Comparison of ENCODE assay signal across 27 mouse cellular contexts in the genomic region with DNA sequence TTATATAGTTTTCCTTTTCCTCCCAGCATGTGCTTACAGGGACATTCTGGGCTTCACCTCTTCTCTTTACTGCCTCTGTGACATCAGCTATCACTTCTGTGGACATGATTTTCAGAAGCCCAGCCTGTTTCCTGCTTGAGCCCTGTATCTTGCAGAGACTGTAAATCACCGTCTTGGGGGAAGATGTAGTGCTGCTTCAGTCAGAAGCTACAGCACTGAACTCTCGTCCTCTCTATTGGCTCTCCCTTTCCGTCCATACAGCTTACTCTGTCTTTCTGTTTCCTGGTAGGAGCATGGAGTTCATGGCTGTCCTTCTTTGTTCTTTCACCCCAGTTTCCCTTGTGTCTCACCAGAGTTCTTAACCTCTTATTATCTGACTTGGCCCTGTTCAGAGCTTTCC.
A peak's percentile ranks its signal among the peaks of the same experiment; 100 is the strongest.
DNase-seq lines count a peak whose midpoint lies in the region; ATAC-seq lines count a peak whose summit lies in the region.
"Had no signal": no experiment of that assay in that cellular context is flagged by ENCODE, and none has a peak within 500 bp of the region (broad histone marks: within the 10 kb centered on the region; RNA-seq: fewer than 3 reads in every experiment).

No protein-coding gene starts in this region.

- H3K27ac ChIP-seq in kidney, embryonic 16.5 days (ENCODE audit: low read length): 0 out of 2 replicates have a peak overlapping the region, but pooled peaks have one; percentile 1
- no peak overlapping the region for H3K27ac ChIP-seq in liver, embryonic 16.5 days (ENCODE audit: low read length)
- H3K27ac ChIP-seq in liver, embryonic 11.5 days (ENCODE audit: low read depth, low read length): no peak overlapping the region
- no peak overlapping the region for H3K27ac ChIP-seq in neural tube, embryonic 11.5 days (ENCODE audit: low read depth, low read length)
- H3K27ac ChIP-seq: embryonic facial prominence, embryonic 12.5 days; heart, embryonic 10.5 days; heart, embryonic 15.5 days; limb, embryonic 13.5 days; liver, embryonic 14.5 days; midbrain, embryonic 12.5 days; stomach, postnatal 0 days had no signal

- no peaks in the 10 kb centered on the region for H3K9me3 ChIP-seq in kidney, embryonic 16.5 days (ENCODE audit: low read length)
- no peaks in the 10 kb centered on the region for H3K9me3 ChIP-seq in liver, embryonic 16.5 days (replicated peaks; ENCODE audit: control insufficient read depth, low read length)
- H3K9me3 ChIP-seq in liver, embryonic 11.5 days (ENCODE audit: control insufficient read depth, low read length): no peaks in the 10 kb centered on the region
- no peaks in the 10 kb centered on the region for H3K9me3 ChIP-seq in neural tube, embryonic 11.5 days (ENCODE audit: control insufficient read depth, low read length)
- H3K9me3 ChIP-seq: embryonic facial prominence, embryonic 12.5 days; heart, embryonic 10.5 days; heart, embryonic 15.5 days; limb, embryonic 13.5 days; midbrain, embryonic 12.5 days had no signal

- no peaks in the 10 kb centered on the region for H3K27me3 ChIP-seq in kidney, embryonic 16.5 days (ENCODE audit: insufficient read depth, low read length)
- no peaks in the 10 kb centered on the region for H3K27me3 ChIP-seq in liver, embryonic 16.5 days (ENCODE audit: control insufficient read depth, insufficient read depth, low read depth, low read length)
- no peaks in the 10 kb centered on the region for H3K27me3 ChIP-seq in liver, embryonic 11.5 days (replicated peaks; ENCODE audit: control insufficient read depth, insufficient read depth, low read length)
- no peaks in the 10 kb centered on the region for H3K27me3 ChIP-seq in neural tube, embryonic 11.5 days (ENCODE audit: control insufficient read depth, insufficient read depth, low read length)
- H3K27me3 ChIP-seq: embryonic facial prominence, embryonic 12.5 days; heart, embryonic 15.5 days; limb, embryonic 13.5 days; midbrain, embryonic 12.5 days had no signal

- no peak overlapping the region for H3K4me2 ChIP-seq in kidney, embryonic 16.5 days (replicated peaks; ENCODE audit: low read depth, low read length)
- no peak overlapping the region for H3K4me2 ChIP-seq in liver, embryonic 16.5 days (ENCODE audit: low read depth, low read length)
- H3K4me2 ChIP-seq in liver, embryonic 11.5 days: no peak overlapping the region
- H3K4me2 ChIP-seq in neural tube, embryonic 11.5 days (ENCODE audit: low read depth): no peak overlapping the region
- H3K4me2 ChIP-seq: embryonic facial prominence, embryonic 12.5 days; heart, embryonic 15.5 days; limb, embryonic 13.5 days; lung, embryonic 14.5 days; midbrain, embryonic 12.5 days had no signal

- peak; percentile 61 for ATAC-seq in kidney, embryonic 16.5 days (ENCODE audit: low FRiP score, low TSS enrichment)
- ATAC-seq in liver, embryonic 16.5 days (ENCODE audit: low read depth): 0 out of 2 replicates have a peak, but pooled peaks have one; percentile 16
- ATAC-seq in liver, embryonic 11.5 days (replicated peaks; ENCODE audit: low FRiP score): no peak
- no peak for ATAC-seq in neural tube, embryonic 11.5 days (ENCODE audit: insufficient read depth, low FRiP score, low TSS enrichment)
- ATAC-seq: forebrain, embryonic 14.5 days; hindbrain, embryonic 16.5 days had no signal

- 41% methylated on average over 3 of the region's 3 CpGs for WGBS in kidney, embryonic 16.5 days
- 38% methylated on average over 3 of the region's 3 CpGs for WGBS in liver, embryonic 16.5 days (ENCODE audit: insufficient replicate concordance)
- 48% methylated on average over 3 of the region's 3 CpGs for WGBS in liver, embryonic 11.5 days
- 32% methylated on average over 3 of the region's 3 CpGs for WGBS in neural tube, embryonic 11.5 days

- no peak overlapping the region for H3K4me3 ChIP-seq in kidney, embryonic 16.5 days (ENCODE audit: low read length)
- H3K4me3 ChIP-seq in liver, embryonic 16.5 days (ENCODE audit: low read depth, low read length): no peak overlapping the region
- H3K4me3 ChIP-seq in liver, embryonic 11.5 days (ENCODE audit: low read depth, low read length): no peak overlapping the region
- H3K4me3 ChIP-seq in neural tube, embryonic 11.5 days (ENCODE audit: low read depth, low read length): no peak overlapping the region
- H3K4me3 ChIP-seq: embryonic facial prominence, embryonic 12.5 days; heart, embryonic 10.5 days; heart, embryonic 15.5 days; limb, embryonic 13.5 days; midbrain, embryonic 12.5 days had no signal

- no peak overlapping the region for H3K9ac ChIP-seq in kidney, embryonic 16.5 days (replicated peaks; ENCODE audit: low read length)
- no peak overlapping the region for H3K9ac ChIP-seq in liver, embryonic 16.5 days (ENCODE audit: low read depth, low read length)
- H3K9ac ChIP-seq in liver, embryonic 11.5 days (ENCODE audit: low read depth, low read length): no peak overlapping the region
- H3K9ac ChIP-seq in neural tube, embryonic 11.5 days (ENCODE audit: low read length): no peak overlapping the region
- H3K9ac ChIP-seq: embryonic facial prominence, embryonic 12.5 days; heart, embryonic 15.5 days; limb, embryonic 13.5 days; liver, embryonic 14.5 days; lung, embryonic 14.5 days; midbrain, embryonic 12.5 days had no signal

- peak; percentile 6 for DNase-seq in adrenal gland, postnatal 10 days
- no peak for DNase-seq in adrenal gland, adult 18-20 months (ENCODE audit: low spot score in 2 of 2)
- DNase-seq in kidney, adult 9 months: no peak
- DNase-seq in liver, embryonic 11.5 days (ENCODE audit: low spot score): no peak
- peak; percentile 19 for DNase-seq in neural tube, embryonic 11.5 days (ENCODE audit: low spot score)
- DNase-seq: cerebellum, adult 8-10 months; cerebellum, postnatal 25 days; gastrocnemius, postnatal 25 days; heart, adult 11 months; kidney, adult 18-20 months; lung, embryonic 14.5 days; lung, postnatal 14 days; right cerebral cortex, postnatal 4 days; thymus, adult 18-20 months; thymus, postnatal 25 days had no signal

- H3K4me1 ChIP-seq in kidney, embryonic 16.5 days (ENCODE audit: insufficient read depth, low read length): peaks cover 31% of the 10 kb centered on the region
- no peaks in the 10 kb centered on the region for H3K4me1 ChIP-seq in liver, embryonic 16.5 days (ENCODE audit: control insufficient read depth, low read depth, low read length)
- H3K4me1 ChIP-seq in liver, embryonic 11.5 days (replicated peaks; ENCODE audit: control insufficient read depth, insufficient read depth, low read length): no peaks in the 10 kb centered on the region
- H3K4me1 ChIP-seq in neural tube, embryonic 11.5 days (ENCODE audit: control insufficient read depth, insufficient read depth, low read length): no peaks in the 10 kb centered on the region; the same call in 1 of the 2 replicates
- H3K4me1 ChIP-seq: embryonic facial prominence, embryonic 12.5 days; heart, embryonic 10.5 days; heart, embryonic 15.5 days had no signal

- H3K36me3 ChIP-seq in kidney, embryonic 16.5 days (ENCODE audit: insufficient read depth, low read length): no peaks in the 10 kb centered on the region
- H3K36me3 ChIP-seq in liver, embryonic 16.5 days (ENCODE audit: control insufficient read depth, insufficient read depth): no peaks in the 10 kb centered on the region
- H3K36me3 ChIP-seq in liver, embryonic 11.5 days (ENCODE audit: control insufficient read depth, insufficient read depth, low read length): no peaks in the 10 kb centered on the region
- H3K36me3 ChIP-seq in neural tube, embryonic 11.5 days (ENCODE audit: control insufficient read depth, insufficient read depth, low read length): no peaks in the 10 kb centered on the region
- H3K36me3 ChIP-seq: embryonic facial prominence, embryonic 12.5 days; G1E; heart, embryonic 10.5 days; heart, embryonic 15.5 days; limb, embryonic 13.5 days; midbrain, embryonic 12.5 days had no signal

Comparison
In these comparisons a context has a peak if more than half of its experiments do, and no peak if none do; other contexts are left out.
1. DNase-seq: peak in adrenal gland, postnatal 10 days (single experiment) and neural tube, embryonic 11.5 days (single experiment); none in adrenal gland, adult 18-20 months (0 of 2), kidney, adult 9 months (single experiment) and liver, embryonic 11.5 days (single experiment).
2. ATAC-seq: peak in kidney, embryonic 16.5 days (single experiment) and liver, embryonic 16.5 days (single experiment); none in liver, embryonic 11.5 days (single experiment) and neural tube, embryonic 11.5 days (single experiment).